Mouse (Mus musculus) left cerebral cortex, adult 18-20 months (tissue): Measurements from ENCODE around the gene Slc5a2. TPM values are rescaled to one million over a fixed set of nuclear protein-coding genes. Genes with fewer than 3 reads are reported as not detected.

Source experiments
- DNase-seq, 2 experiments: peaks; one replicate each; pipeline ENCODE4 v3.0.0; 2021 to 2022; ENCODE audit warnings: low spot score in 2 of 2, mixed read lengths in 1 of 2
- total RNA-seq, 2 experiments: library from RNA; stranded (reverse); gene quantifications; 2 replicates each; pipeline ENCODE4 v1.2.3; 2021

The Slc5a2 gene
- total RNA-seq, 2 experiments from 2014 or later = not detected

DNA sequence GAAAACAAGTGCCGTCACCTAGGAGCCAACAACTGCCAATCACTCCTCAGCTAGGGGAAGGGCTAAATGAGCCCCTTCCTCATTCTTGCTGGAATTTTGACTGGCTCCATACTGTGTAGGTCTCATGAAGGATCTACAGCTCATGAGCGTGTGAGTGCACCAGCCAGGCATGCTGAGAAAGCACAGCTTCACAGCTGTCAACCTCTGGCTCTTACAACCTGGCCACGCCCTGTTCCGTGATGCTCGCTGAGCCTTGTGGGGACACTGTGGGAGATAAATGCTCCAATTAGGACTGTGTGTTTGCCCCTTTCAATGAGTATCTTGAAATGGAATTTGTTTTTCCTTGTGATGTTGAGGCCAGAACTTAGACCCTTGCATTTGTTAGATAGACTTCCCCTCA, 15.5 kb upstream of the Slc5a2 start:
- no peak for DNase-seq

GRCm38 (mm10) chr7:128251946-128252345, 13.5 kb upstream of the Slc5a2 start:
- DNase-seq = no peak

GRCm38 (mm10) chr7:128252609-128253008, 12.8 kb upstream of the Slc5a2 start:
- DNase-seq = peak; percentile 75 to 81

DNA sequence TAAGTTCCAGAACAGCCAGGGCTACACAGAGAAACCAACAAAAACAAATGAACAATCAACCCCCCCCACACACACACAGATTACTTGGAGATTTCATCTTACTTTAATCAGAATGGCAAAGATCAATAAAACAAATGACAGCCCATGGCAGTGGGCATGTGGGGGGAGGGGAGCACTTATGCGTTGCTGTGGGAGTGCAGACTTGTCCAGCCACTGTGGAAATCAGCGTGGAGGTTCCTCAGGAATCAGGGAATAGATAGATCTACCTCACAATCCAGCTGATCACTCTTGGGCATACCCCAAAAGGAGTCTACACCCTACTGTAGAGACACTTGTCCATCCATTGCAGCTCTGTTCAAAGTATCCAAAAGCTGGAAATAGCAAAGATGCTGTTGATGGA, 10.5 kb upstream of the Slc5a2 start:
- no peak for DNase-seq

DNA sequence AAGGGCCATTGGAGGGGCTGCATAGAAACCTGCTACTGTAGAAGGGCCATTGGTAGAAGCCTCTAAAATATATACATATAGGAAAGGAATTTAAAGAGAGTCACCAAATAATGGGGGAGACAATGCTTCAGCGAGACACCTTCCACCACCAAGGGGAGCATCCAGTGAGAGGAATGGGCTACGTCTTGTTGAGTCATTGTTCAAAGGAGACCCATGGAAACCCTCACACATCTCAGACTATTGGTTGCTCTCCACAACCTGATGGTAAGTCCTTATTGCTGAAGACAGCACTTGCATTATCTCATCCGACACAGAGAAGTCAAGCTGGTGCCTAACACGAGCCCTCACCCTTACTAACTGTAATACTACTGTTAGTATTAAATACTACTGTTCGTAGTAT, 9.7 kb upstream of the Slc5a2 start:
- no peak for DNase-seq

DNA sequence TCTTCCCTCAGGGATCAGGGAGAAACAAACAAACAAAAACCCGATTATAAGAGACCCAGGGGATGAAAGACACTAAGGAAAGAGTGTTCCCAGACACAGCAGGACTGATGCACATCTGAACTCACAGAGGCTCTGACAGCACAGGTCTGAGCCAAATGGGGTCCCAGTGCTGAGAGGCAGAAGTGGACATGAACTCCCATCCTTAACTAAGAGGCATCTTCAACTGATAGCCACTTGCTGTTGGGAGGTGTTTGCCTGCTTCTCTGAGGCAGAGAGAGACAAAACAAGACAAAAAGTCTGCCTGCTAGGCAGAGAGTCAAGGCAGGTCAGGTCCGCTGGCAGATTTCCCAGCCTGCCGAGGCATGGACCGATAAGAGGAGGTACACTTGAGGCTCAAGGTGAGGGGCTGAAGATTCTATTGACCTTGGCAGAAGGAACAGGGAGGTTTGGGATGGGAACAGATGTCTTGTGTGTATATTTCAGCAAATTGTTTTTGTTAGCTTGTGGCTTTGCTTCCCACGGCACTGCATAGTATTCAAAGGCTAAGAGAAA, 8.6 kb upstream of the Slc5a2 start:
- DNase-seq = no peak

DNA sequence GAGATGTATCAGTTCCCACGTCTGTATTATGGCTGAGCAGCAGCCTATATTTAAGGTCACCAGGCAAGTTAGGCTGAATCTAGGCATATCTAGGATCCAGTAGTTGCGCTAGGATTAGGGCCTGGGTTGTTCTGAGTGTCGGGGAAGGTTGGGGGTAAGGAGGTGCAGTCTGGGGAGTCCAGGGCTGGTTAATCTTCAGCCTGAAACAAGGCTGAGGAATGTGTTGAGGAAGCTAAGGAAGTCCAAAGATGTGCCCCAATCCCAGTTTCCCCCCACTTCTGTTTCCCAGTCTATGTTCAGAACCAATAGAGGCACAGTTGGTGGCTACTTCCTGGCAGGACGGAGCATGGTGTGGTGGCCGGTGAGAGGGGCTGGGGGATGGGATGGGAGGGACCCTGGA, 599 bp downstream of the Slc5a2 start:
- no peak for DNase-seq

GRCm38 (mm10) chr7:128267391-128267790, 1.9 kb downstream of the Slc5a2 start:
- DNase-seq = no peak

DNA sequence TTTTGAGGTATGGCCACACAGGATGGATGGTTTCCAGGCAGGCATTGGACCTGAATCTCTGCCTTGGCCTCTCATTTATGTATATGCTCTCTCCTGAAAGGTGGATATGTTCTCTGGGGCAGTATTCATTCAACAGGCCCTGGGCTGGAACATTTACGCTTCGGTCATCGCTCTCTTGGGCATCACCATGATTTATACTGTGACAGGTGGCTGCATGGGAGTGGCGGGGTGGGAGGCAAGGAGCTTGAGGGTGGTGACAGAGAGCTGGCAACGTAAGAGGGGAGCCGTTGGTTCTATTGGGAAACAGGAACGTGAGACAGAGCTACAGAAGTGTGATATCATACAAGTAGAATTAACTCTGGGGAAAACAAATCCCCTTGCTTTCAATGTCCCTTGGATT, 2.4 kb downstream of the Slc5a2 start:
- no peak for DNase-seq

- DNase-seq = no peak
These were observed 5.0 kb downstream of the Slc5a2 start for GRCm38 (mm10) chr7:128270431-128270850.

- DNase-seq = no peak
These were observed 6.0 kb downstream of the Slc5a2 start for GRCm38 (mm10) chr7:128271496-128271895.

- no peak for DNase-seq
These were observed 10.6 kb downstream of the Slc5a2 start for GRCm38 (mm10) chr7:128276051-128276450.

DNA sequence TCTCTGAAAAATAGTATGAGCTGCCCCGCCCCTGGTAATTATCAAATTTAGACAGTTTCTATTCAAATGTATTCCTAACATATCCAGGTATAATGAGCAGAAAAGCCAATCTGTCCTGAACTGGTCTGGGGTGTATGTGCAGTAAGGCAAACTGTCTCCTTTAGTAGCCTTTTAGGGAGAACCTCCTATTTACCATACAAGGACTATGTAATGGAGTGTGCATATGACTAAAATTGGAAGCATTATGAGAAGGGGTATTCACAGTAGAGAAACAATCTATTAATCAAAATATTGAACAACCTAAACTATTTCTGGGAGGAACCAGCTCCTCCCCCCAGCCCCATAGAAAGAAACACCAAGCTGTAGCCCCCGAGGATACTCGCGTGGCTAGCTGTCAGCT, 14.3 kb downstream of the Slc5a2 start:
- DNase-seq = no peak

DNA sequence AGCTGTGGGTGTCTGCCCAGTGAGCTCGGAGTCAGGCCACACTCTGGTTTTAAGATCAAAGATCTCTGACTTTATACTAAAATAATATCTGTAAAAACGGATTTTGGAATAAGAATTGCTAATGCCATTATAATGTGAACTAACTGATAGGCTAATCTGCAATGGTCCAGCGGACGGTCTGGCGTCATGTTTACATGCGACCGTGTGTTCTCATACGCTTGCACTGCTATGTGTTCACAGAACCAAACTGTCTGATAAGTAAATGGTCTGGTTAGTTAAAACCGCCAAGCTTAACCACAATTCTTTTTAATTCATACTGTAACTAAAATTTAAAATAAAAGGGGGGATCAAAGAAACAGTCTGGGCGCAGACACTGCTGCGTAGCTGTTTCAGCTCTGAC, 16.3 kb downstream of the Slc5a2 start:
- no peak for DNase-seq

DNA sequence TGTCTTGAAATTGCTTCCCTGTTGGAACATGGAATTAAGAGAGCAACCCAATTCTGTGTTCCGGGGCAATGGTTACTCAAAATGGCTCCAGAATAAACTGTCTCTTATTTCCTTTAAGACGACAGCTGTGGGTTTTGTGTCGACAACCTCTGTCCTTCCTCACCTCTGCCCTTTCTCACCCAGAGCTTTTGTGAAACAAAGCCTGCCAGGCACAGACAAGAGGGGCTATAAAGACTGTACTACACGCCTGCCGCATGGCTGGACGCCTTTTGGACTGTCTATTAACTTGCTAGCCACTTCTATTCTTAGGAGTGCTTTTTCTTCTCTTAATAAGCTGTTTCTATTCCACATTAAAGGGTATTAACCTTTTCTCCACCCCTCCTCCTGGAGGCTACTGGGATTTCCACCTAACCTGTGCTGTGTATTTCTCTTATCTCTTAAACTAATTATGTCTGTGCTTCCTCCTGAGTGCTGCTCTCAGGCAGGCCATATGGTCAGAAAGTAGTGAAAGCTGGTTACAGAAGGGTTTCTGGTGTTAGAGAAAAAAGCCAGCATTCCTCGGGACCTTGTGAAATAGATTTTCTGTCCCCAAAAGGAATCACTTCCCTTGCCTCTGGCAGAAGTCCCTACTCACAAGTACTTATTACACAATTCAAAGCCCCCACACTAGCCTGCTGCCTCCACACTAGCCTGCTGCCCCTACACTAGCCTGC, 17.2 kb downstream of the Slc5a2 start:
- no peak for DNase-seq

- no peak for DNase-seq
These were observed 18.6 kb downstream of the Slc5a2 start for GRCm38 (mm10) chr7:128284047-128284446.

GRCm38 (mm10) chr7:128285060-128285459, 19.6 kb downstream of the Slc5a2 start:
- no peak for DNase-seq

- DNase-seq = no peak
These were observed 23.6 kb downstream of the Slc5a2 start for GRCm38 (mm10) chr7:128288923-128289544.

GRCm38 (mm10) chr7:128294785-128295184, 29.3 kb downstream of the Slc5a2 start:
- DNase-seq = no peak

DNA sequence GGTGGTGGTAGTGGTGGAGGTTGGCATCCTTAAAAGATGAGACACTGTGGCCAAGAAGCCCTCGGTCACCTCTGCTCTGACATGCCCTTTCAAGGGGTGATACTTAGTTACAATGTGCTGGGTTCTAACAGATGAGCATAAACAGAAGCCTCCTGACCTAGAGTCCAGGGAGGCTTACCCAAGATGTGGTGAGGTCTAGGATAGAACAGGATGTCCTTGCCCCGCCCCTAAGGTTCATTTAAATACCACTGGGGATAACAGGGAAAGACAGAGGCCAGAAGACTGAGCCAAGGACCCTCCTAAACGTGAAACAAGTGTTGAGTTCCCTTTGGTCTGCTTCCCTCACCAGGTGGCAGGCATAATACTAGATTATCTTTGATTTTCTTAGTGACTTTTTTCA, 31.1 kb downstream of the Slc5a2 start:
- no peak for DNase-seq

- DNase-seq = no peak
These were observed 31.8 kb downstream of the Slc5a2 start for GRCm38 (mm10) chr7:128297291-128297616.

- peak; percentile 79 to 84 for DNase-seq
These were observed 32.4 kb downstream of the Slc5a2 start, which contains the start of gene BC017158 for GRCm38 (mm10) chr7:128297617-128298480. Gene BC017158, minus strand, starts transcription at chr7:128298170.
